Mouse (Mus musculus) layer of hippocampus, postnatal 36 days (tissue): ENCODE measurements around the gene Htr3a. TPM values are rescaled to one million over a fixed set of nuclear protein-coding genes. Genes with fewer than 3 reads are reported as not detected.

Source experiments
- DNase-seq, 2 experiments: peaks; one replicate each; pipeline ENCODE4 v3.0.0; 2022
- total RNA-seq, 2 experiments: library from RNA; stranded (reverse); gene quantifications; 2 replicates each; pipeline ENCODE4 v1.2.3; 2021

Htr3a gene
- total RNA-seq = 10 to 100 TPM; 11.7 to 14.2 TPM

GRCm38 (mm10) chr9:48910885-48911537 is at the start of gene Htr3a:
TSS of gene Htr3a (minus strand) at chr9:48911099.
- peak; percentile 37 to 38 for DNase-seq

- no peak for DNase-seq
These were observed 36.7 kb upstream of the Htr3a start for GRCm38 (mm10) chr9:48947565-48947964.

DNA sequence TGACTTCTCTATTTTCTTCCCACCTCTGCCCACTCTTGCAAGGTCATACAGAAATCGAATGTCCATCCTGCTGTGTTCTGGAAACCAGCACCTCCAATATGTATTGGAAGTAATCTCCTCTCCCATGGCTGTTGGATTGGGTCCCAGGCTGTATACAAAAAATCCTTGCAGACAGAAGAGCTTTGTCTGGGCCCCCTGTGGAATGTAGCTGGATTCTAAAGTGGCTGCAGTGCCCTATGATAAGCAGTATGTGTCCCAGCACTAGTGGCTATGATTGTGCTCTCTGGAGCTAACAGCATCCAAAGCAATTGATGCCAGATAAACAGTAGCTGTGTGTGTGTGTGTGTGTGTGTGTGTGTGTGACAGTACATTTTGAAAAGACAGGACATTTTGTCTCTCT is 31.4 kb upstream of the Htr3a start:
- no peak for DNase-seq

DNA sequence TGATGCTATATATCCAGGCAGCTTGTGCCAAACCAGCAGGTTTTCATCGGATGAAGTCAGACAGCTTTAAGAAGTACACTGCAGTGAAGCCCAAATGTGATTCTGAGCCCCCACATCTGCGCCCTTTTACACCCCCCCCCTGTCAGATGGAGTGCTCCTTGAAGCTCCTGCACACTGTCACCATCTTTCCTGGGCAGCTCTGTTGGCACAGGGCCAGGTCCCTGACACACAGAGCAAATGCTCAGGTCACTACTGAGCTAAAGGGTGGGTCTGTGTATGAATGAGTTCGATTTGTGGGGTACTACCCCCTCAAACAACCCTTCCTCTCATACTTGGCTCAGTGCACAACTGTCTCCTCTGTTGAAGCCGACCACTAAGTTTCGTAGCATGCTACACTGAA is 18.5 kb upstream of the Htr3a start:
- DNase-seq = no peak

GRCm38 (mm10) chr9:48928781-48929180 is 17.9 kb upstream of the Htr3a start:
- no peak for DNase-seq

DNA sequence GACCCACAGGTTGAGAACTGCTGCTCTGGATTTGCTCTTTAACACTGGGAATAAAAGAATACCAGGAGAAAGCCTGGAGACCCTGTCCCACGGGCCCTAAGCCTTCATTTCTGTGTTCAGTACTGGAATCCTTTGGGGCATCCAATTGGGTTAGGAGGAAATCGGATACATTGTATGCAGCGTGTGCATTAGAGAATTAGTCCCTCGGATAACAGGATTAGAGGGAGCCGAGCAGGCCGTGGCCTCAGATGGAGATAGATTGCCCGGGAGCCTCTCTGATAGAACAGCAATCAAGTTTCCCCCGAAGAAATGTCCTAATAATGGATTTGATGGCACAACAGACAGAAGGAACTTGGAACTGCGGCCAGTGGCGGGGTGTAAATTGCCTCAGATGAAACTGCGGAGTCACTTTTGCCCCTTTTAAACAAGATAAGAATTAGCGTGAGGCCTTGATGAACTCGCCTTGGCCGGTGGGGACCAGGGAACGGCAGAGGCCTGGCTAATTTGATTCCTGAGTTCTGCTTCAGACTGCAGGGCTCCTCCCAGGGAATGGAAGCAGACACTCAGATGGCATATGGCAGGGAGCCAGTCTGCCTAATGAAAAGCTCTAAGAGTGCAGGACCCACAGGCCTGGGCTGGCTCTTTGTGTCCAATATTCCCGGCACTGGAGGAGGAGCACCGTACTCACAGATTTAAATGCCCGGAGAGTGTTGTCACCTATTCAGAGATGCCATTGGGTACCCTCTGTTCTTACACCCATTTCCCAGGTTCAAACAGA is 5.3 kb upstream of the Htr3a start:
- no peak for DNase-seq

DNA sequence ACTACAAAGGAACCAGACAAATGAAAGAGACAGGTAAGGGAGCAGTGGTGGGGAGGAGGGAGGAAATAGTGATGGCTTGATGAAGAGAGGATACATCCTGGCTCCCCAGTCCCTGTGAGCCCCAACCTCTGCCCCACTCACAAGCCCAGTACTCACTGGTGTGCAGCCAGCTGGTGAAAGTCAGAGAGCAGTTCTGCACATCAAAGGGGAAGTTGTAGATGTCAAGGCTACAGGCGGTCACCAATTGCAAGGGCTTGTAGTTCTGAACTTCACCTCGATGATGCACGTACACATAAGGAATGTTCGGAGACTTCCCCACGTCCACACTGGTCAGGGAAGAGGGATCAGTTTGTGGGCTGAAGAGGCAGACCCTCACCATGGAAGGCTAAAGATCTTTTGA is 6.5 kb downstream of the Htr3a start:
- no peak for DNase-seq

DNA sequence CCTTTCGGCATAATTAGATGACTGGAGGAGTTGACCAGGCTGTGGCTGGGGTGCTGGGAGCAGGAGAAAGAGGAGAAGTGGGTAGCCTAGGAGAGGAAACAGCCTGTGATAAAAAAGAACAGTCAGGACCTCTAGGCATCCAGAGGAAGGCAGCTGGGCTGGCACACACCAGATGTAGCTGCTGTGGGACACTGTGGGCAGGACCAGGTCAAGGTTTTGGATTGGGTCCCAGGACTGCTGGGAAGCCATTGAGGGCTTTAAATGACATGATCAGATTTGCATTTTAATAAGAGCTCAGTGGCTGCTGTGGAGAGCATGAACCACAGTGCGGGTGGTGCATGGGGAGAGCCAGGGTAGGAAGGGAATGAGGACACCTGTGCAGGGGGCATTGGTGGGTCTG is 7.1 kb downstream of the Htr3a start:
- no peak for DNase-seq

GRCm38 (mm10) chr9:48898551-48898950 is 12.3 kb downstream of the Htr3a start:
- DNase-seq = no peak

DNA sequence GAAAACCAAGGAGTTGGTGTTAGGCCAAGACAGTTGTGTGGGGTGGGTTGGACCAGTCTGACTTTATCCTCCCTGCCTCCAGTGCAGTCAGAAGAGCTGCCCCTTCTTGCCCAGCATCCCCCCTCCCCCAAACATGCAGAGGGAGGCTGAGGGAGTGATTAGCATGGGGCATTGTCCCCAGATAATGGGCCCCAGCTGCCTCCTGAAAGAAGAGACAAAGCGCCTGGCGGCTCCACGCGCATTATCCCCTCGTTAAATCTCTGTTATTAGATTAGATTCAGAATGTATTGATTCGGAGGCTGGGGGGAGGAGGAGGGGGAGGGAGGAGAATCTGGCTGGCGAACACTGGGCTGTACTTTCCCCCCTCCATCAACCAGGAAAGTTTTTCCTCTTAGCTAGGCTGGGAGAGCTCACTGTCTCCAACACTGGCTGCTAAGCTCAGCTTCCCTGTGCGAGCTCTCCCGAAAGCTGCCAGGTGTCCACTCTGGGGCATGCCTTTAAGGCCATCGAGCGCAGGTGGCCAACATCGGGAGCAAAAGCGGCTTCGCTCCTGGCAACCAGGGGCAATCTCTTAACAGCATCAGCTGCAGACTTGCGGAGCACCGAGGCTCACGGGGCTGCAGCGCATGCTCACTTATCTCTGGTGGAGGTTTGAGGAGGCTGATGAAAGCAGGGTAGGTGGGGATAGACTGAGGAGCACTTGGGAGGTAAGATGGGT is 14.9 kb downstream of the Htr3a start:
- DNase-seq = peak in 1 of 2 experiments; percentile 9

GRCm38 (mm10) chr9:48894755-48895154 is 16.1 kb downstream of the Htr3a start:
- no peak for DNase-seq

DNA sequence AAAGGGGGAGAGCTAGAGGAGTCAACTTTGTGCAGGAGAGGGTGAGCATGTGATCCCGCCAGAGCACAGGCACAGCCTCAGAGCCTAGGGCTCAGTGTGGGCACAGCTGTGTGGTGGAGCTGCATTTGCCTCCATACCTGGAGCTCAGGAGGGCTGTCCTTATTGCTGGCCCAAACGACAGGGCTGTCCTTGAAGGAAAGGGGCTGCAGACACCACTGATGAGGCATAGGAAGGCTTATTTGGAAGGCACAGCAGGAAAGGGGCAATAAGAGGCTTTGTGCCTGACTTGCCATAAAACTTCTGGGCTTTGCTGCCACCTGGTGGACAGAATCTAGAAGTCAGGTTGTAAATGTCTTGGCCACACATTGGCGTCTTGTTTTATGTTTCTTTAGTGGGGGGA is 16.9 kb downstream of the Htr3a start:
- peak; percentile 62 to 70 for DNase-seq

DNA sequence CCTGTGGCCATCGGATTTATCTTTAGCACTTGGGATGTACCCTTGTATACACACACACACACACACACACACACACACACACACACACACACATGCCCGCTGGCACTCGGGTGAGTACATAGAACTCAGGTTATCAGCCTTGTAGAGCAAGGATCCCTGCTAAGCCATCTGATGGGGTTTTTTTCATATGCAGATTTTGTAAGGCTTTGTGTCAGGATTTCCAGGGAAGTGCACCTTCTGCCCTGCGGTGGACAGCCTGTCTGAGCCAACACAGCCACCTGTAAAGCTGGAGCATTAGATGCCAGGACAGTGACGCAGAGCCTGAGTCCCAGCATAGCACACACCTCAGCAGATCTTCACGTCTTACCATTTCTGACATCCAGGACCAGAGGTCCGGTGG is 21.8 kb downstream of the Htr3a start:
- DNase-seq = no peak

- DNase-seq = no peak
These were observed 38.0 kb downstream of the Htr3a start for GRCm38 (mm10) chr9:48872896-48873295.

DNA sequence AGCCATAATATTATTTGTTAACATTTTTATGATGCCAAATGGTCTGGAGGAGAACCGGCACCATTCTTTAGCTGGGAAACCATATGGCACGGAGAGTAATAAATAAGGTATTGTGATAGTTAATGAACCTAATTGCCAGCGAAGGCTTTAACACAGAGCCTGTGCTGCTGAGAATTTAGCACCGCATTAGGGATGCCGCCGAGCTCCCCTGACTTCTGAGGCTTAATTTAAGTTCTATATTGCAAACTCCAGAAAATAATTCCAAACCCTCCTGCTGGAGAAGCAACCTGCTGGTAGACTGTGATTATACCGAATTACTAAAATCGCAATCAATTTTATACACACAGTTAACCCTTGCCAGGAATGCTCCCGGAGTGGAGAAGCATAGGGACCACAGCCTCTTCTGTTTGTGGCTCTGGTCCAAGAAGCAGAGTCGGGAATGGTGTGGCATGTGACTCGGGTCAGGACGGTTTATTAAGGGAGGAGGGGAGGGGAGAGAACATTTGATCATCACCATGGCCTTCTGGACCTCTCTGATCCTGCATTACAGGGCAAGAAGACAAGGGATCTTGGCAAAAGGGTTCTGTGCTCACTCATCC is 44.3 kb downstream of the Htr3a start:
- no peak for DNase-seq

DNA sequence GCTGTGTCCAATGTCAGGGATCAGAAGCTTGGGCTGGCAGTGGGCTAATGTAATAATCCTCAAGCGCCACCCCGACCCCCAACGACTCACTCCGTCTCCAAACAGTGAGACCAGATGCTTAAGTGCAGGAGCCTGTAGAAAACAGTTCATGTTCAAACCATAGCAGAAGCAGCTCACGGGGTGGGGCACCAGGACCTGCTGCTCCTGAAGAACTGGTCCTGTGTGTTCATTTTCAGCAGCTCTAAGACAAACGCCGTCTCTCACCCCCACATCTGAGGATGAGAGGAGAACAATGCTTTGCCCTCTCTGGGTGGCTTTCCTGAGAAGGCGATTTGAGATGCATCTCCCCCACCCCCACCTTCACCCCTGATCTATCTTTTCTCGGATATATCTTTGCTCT is 45.7 kb downstream of the Htr3a start:
- DNase-seq = no peak

GRCm38 (mm10) chr9:48861481-48861880 is 49.4 kb downstream of the Htr3a start:
- no peak for DNase-seq

DNA sequence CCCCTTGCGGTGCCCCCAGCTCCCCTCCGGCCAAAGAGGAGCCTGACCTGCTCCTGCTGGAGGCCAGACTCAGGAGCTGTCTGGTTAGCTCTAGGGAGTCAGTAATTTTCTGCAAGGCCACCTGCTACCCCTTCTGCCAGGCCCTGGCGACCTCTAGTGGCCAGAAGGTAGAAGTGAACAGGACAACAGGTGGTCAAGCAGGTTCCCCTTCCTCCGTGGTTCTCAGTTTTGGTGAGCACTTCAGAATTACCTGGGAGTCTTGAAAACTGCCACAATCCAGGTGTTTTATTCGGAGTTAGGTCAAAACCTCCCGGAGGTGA is 50.4 kb downstream of the Htr3a start:
- DNase-seq = peak; percentile 53 to 66

- DNase-seq = no peak
These were observed 50.9 kb downstream of the Htr3a start for GRCm38 (mm10) chr9:48859828-48860525.

- no peak for DNase-seq
These were observed 53.0 kb downstream of the Htr3a start for GRCm38 (mm10) chr9:48857944-48858343.

DNA sequence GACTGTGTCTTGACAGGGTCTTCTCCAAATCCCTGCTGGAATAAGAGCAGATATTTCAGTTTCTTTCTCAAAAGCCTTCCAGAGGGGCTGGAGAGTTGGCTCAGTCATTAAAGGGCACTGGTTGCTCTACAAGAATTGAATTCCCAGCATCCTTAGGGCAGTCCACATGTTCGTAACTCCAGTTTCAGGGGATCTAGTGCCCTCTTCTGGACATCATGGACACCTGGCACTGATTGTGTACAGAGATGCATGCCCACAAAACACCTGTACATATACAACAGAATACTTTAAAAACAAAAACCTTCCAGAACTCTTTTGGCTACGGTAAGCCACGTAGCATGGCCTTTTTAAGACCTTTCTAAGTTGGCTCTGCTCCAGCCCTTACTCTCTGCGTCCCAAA is 54.7 kb downstream of the Htr3a start:
- DNase-seq = no peak

- no peak for DNase-seq
These were observed 61.4 kb downstream of the Htr3a start for GRCm38 (mm10) chr9:48849531-48849930.
